Mouse (Mus musculus): Measurements from ENCODE around the gene Slc5a5.
A peak's percentile ranks its signal among the peaks of the same experiment; 100 is the strongest.

DNA sequence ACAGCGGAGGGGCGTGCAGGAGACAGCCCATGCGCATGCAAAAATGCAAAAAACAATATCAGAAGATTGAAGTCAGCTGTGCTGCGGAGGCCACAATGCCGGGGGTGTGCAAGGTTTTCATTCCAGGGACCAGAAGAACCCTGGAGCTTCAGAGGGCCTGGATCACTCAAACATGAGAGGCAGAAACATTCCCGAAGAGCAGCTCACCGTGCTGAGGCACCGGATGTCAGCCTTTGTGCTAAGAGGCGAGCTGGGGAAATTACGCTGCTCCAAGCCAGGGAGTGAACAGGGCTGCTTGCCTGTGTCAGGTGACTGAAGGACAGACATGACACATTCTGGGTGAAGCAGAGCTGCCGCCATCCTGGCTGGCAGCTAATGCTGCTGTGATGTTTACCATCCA lies 12.0 kb downstream of the Slc5a5 start:
- no peak for TF ChIP-seq CTCF (IDR thresholded peaks at IDR 0.05)
- TF ChIP-seq POLR2A (IDR thresholded peaks at IDR 0.05; ENCODE audit: insufficient read depth, low read depth, low read length): 0 out of 2 replicates have a peak, but pooled peaks have one; percentile 35

Measured in heart, adult 2 months (tissue).